Mouse (Mus musculus) hindbrain, embryonic 16.5 days (tissue): Measurements from ENCODE around the gene Iglon5. TPM values are rescaled to one million over a fixed set of nuclear protein-coding genes. Genes with fewer than 3 reads are reported as not detected.

Source experiments
- ATAC-seq: fragments of 200-750 bp; cut with Nextera tagmentation; 2 replicates; pipeline ENCODE4 v1.8.0; 2017; ENCODE audit warnings: moderate TSS enrichment, moderate library complexity
- H3K27ac ChIP-seq: fragments of 300-500 bp; sonication (generic); 2 replicates; pipeline ENCODE4 v1.5.1; 2014; ENCODE audit warnings: low read depth, mild to moderate bottlenecking, control low read depth, low read length, moderate library complexity
- H3K27me3 ChIP-seq: fragments of 300-500 bp; sonication (generic); replicated peaks from 2 replicates; pipeline ENCODE4 v1.6.1; 2014; ENCODE audit warnings: low read length; ENCODE audit not compliant: control insufficient read depth, insufficient read depth
- H3K36me3 ChIP-seq: fragments of 300-500 bp; sonication (generic); 2 replicates; pipeline ENCODE4 v1.6.1; 2014; ENCODE audit warnings: mild to moderate bottlenecking, low read length, moderate library complexity, mixed read lengths; ENCODE audit not compliant: control insufficient read depth, insufficient read depth
- H3K4me1 ChIP-seq: fragments of 300-500 bp; sonication (generic); 2 replicates; pipeline ENCODE4 v1.6.1; 2014; ENCODE audit warnings: low read depth, low read length; ENCODE audit not compliant: control insufficient read depth, insufficient read depth
- H3K4me2 ChIP-seq: fragments of 300-500 bp; sonication (generic); 2 replicates; pipeline ENCODE4 v1.6.1; 2014; ENCODE audit warnings: mild to moderate bottlenecking, low read length, control low read depth, moderate library complexity
- H3K4me3 ChIP-seq: fragments of 300-500 bp; sonication (generic); 2 replicates; pipeline ENCODE4 v1.5.1; 2014; ENCODE audit warnings: mild to moderate bottlenecking, low read length, control low read depth, moderate library complexity
- H3K9ac ChIP-seq: fragments of 300-500 bp; sonication (generic); 2 replicates; pipeline ENCODE4 v1.6.1; 2014; ENCODE audit warnings: low read depth, mild to moderate bottlenecking, control low read depth, low read length, moderate library complexity
- H3K9me3 ChIP-seq: fragments of 300-500 bp; sonication (generic); 2 replicates; pipeline ENCODE4 v1.6.1; 2014; ENCODE audit warnings: mild to moderate bottlenecking, low read length, moderate library complexity; ENCODE audit not compliant: control insufficient read depth
- WGBS: fragments of 180-500 bp; shearing (Covaris S2); extraction: QIAGEN DNeasy Blood & Tissue Kit; methylation state at CpG from one replicate; pipeline ENCODE4 v1.1.7; 2014; 5-methylcytosine and 5-hydroxymethylcytosine counted together
- polyA plus RNA-seq: library from polyadenylated mRNA; unstranded; fragments of >200 nt; fragmentation: Nextera tagmentation; extraction: Ambion mirVana; gene quantifications from 2 replicates; pipeline ENCODE4 v1.2.1, GENCODE M21; 2015

Gene Iglon5
- 9.7 and 12.0 TPM in 2 replicates for polyA plus RNA-seq

- WGBS, result 1% methylated on average over 17 of the region's 41 CpGs
- Histone ChIP-seq H3K36me3 (no peaks in the 10 kb centered on the region), H3K4me2 (peak within 1 kb of the TSS; percentile 66), H3K9ac (peak within 1 kb of the TSS; percentile 95), H3K9me3 (no peaks in the 10 kb centered on the region), H3K4me1 (peaks cover 7% of the 10 kb centered on the region), H3K27me3 (no peaks in the 10 kb centered on the region), H3K27ac (peak within 1 kb of the TSS; percentile 88), H3K4me3 (peak within 1 kb of the TSS; percentile 71)
- peak; percentile 70 for ATAC-seq
These were observed at the start of gene Iglon5 for GRCm38 (mm10) chr7:43489631-43490125. Iglon5 (minus strand) TSS chr7:43490075.

DNA sequence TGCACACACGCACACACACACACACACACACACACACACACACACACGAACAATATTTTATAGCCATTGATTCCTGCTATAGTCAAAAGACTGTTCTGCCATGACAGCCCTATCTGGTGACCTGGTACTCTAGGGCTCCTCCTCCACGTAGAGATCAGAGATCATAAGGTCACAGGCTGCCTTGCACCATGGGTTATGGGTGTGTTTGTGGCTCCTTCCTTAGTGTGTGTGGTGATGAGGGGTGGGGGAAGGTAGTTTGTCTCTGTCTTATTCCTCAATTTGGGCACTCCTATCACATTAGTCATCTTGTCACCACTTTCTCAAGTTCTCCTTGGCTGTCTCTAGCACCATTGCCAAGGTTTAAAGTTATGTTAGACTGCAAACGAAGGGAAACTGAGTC lies 48.6 kb upstream of the Iglon5 start:
- no peak overlapping the region for H3K9ac ChIP-seq
- H3K27ac ChIP-seq, result no peak overlapping the region
- H3K36me3 ChIP-seq, result no peaks in the 10 kb centered on the region
- H3K4me3 ChIP-seq, result no peak overlapping the region
- H3K4me2 ChIP-seq, result no peak overlapping the region
- no peak for ATAC-seq
- no peaks in the 10 kb centered on the region for H3K27me3 ChIP-seq
- H3K4me1 ChIP-seq, result no peaks in the 10 kb centered on the region
- 70% methylated on average over 4 of the region's 4 CpGs for WGBS
- H3K9me3 ChIP-seq, result no peaks in the 10 kb centered on the region

DNA sequence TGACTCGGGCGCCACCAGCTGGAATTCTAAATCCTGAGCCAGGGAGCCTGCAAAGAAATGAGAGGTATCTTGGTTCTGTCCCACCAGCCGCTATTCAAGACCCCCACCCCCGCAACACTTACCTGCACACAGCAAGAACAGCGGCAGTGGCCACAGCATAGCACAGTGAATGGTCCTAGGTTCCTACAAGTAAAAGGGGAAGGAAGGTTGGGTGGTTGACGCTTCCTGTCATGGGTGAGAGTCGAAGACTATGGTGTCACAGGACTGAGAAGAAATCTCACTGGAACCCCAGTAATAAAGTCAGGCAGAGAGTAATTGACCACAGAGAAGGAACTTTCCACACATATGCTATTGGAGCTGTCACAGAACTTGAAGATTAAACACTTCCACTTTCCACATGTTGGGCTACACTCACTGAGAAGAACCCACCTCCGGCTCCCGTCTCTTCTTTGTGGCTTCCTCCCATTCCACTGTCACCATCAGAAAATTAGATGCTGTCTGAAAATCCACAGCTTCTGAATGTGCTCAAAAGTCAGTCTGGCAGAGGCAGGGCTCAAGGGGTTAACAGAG lies 43.1 kb upstream of the Iglon5 start:
- H3K4me2 ChIP-seq, result no peak overlapping the region
- WGBS, result 89% methylated on average over 9 of the region's 9 CpGs
- H3K27ac ChIP-seq, result no peak overlapping the region
- H3K9me3 ChIP-seq, result no peaks in the 10 kb centered on the region
- no peak overlapping the region for H3K4me3 ChIP-seq
- no peaks in the 10 kb centered on the region for H3K27me3 ChIP-seq
- no peaks in the 10 kb centered on the region for H3K36me3 ChIP-seq
- no peak overlapping the region for H3K9ac ChIP-seq
- ATAC-seq, result no peak
- no peaks in the 10 kb centered on the region for H3K4me1 ChIP-seq

DNA sequence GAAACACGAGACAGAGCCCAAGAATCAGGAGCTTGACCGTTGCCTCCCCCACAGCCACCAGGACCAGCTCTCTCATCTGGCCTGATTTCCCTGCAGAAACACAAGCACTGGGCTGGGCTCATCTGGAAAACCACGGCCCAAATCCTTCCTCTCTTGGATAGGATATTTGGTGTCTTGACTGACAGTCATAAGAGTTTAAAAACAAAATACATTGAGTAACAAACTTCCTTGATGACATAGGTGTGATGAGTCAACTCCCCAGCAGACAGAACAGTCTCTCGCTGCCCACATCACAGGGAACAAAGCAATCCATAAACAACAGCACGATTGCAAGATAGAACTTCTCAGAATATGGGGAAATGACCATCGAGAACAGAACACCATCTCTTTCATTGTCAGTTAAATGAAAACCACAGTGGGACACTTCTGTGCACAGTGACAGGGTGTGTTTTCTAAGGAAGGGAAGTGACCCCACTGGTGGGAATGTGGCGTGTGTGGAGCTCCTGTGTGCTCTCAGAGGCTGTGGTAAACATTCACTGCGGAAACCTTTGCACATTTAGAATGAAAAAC lies 40.4 kb upstream of the Iglon5 start:
- Histone ChIP-seq H3K9ac (no peak overlapping the region), H3K27ac (no peak overlapping the region), H3K4me2 (no peak overlapping the region), H3K4me3 (no peak overlapping the region), H3K4me1 (no peaks in the 10 kb centered on the region), H3K9me3 (no peaks in the 10 kb centered on the region), H3K27me3 (no peaks in the 10 kb centered on the region), H3K36me3 (no peaks in the 10 kb centered on the region)
- 71% methylated on average over 8 of the region's 8 CpGs for WGBS
- no peak for ATAC-seq

DNA sequence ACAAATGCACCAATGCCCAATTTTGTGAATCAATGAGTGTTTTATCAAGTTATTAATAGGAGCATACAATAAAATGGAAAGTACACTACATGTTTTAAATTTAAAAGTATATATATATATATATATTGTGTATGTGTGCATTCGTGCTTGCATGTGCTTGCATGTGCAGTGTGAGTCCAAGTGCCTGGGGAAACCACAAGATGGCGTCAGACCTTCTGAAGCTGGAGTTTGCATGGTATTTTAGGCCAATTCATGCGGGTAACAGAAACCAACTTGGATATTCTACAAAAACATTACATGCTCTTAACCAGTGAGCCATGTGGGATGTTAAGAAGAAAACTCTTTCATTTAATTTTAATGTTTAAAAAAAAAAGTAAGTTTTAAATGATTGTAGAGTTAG lies 35.4 kb upstream of the Iglon5 start:
- no peak for ATAC-seq
- H3K4me2 ChIP-seq, result no peak overlapping the region
- no peak overlapping the region for H3K9ac ChIP-seq
- no peaks in the 10 kb centered on the region for H3K9me3 ChIP-seq
- no peak overlapping the region for H3K27ac ChIP-seq
- no peaks in the 10 kb centered on the region for H3K36me3 ChIP-seq
- H3K4me3 ChIP-seq, result no peak overlapping the region
- no peaks in the 10 kb centered on the region for H3K4me1 ChIP-seq
- WGBS, result 62% methylated on average over 3 of the region's 3 CpGs
- no peaks in the 10 kb centered on the region for H3K27me3 ChIP-seq

DNA sequence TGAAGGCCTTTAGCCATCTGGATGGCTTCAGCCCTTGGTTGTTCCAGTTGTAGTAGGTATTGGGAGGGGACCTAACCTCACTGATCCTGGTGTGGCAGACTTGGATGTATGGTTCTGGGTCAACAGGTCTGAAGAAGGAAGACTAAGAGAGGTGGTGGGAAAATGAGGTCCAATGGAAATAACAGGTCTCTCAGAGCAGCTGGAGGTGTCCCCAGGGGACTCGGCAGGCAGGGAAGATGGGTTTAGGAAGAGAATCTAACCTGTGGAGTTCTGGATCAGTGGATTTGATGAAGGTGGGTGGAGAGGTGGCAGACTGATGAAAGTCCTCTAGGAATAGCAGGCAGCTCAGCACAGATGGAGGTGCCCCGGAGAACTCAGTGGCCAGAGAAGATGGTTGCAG lies 32.9 kb upstream of the Iglon5 start:
- Histone ChIP-seq H3K27ac (no peak overlapping the region), H3K4me2 (no peak overlapping the region), H3K36me3 (no peaks in the 10 kb centered on the region), H3K9ac (no peak overlapping the region), H3K9me3 (no peaks in the 10 kb centered on the region), H3K27me3 (no peaks in the 10 kb centered on the region), H3K4me1 (no peaks in the 10 kb centered on the region), H3K4me3 (no peak overlapping the region)
- no peak for ATAC-seq
- 93% methylated on average over 2 of the region's 2 CpGs for WGBS

DNA sequence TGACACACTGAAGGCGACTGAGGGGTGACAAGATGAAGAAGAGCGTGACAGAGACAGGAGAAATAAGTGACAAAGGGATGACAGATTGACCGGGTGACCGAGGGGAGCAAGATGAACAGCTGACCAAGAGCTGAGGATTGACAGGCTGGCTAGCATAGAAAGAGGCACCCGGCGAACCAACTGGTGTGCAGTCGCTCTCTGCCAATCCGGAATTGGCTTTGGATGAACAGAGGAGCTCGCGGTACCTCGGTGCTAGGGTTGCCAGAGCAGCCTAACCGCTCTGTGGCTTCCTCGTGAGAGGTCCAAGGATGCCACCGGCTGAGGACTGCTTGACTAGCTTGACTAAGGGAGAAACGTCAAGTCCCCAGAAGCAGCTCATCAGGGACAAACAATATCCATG lies 28.5 kb upstream of the Iglon5 start:
- Histone ChIP-seq H3K9ac (no peak overlapping the region), H3K4me2 (no peak overlapping the region), H3K9me3 (no peaks in the 10 kb centered on the region), H3K4me3 (no peak overlapping the region), H3K27ac (no peak overlapping the region), H3K4me1 (no peaks in the 10 kb centered on the region), H3K27me3 (no peaks in the 10 kb centered on the region), H3K36me3 (no peaks in the 10 kb centered on the region)
- ATAC-seq, result no peak
- 81% methylated on average over 15 of the region's 15 CpGs for WGBS

DNA sequence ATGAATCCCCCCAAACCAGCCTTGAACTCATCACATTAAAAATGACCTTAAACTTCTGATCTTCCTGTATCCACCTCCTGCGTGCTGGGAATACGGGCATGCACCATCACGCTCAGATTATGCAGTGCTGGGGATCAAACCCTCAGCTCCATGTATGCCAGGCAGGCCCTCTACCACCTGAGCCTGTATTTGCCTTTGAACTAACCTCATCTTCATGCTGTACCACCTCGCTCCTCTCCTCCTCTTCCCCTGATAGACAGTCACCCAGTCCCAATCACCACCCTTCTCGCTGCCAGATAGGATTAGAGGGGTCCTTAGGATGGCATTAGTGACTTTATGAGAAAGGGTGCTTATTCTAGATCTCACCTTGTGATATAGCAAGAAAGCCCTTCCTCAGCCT lies 25.2 kb upstream of the Iglon5 start:
- no peak for ATAC-seq
- Histone ChIP-seq H3K9me3 (no peaks in the 10 kb centered on the region), H3K27ac (no peak overlapping the region), H3K4me2 (no peak overlapping the region), H3K4me1 (no peaks in the 10 kb centered on the region), H3K9ac (no peak overlapping the region), H3K4me3 (no peak overlapping the region), H3K36me3 (no peaks in the 10 kb centered on the region), H3K27me3 (no peaks in the 10 kb centered on the region)
- 87% methylated on average over 5 of the region's 5 CpGs for WGBS

DNA sequence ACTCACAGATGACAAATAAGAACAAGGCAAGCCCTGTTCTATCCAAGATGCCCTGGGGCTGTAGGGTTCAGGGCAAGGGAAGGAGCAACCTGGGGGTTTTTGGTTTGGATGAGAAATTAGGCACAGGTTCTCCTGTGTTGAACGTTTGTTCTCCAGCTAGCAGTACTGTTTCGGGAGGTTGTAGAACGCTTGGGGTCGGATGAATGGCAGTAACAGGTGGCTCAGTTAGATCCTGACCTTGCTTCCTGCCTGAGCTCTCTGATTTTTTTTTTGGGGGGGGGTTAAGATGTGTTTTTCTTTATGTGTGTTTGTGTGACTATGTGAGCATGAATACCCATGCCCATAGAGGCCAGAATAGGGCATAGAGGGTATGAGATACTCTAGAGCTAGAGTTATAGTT lies 22.6 kb upstream of the Iglon5 start:
- no peak for ATAC-seq
- H3K4me3 ChIP-seq, result no peak overlapping the region
- H3K9me3 ChIP-seq, result no peaks in the 10 kb centered on the region
- no peak overlapping the region for H3K27ac ChIP-seq
- H3K27me3 ChIP-seq, result no peaks in the 10 kb centered on the region
- 81% methylated on average over 4 of the region's 4 CpGs for WGBS
- H3K4me2 ChIP-seq, result no peak overlapping the region
- H3K9ac ChIP-seq, result no peak overlapping the region
- no peaks in the 10 kb centered on the region for H3K4me1 ChIP-seq
- no peaks in the 10 kb centered on the region for H3K36me3 ChIP-seq
